Mouse (Mus musculus) hindbrain, embryonic 11.5 days (tissue): ENCODE measurements around the gene Gon7. TPM values are rescaled to one million over a fixed set of nuclear protein-coding genes. Genes with fewer than 3 reads are reported as not detected.

Source experiments
- ATAC-seq: fragments of 200-750 bp; cut with Nextera tagmentation; 2 replicates; pipeline ENCODE4 v1.8.0; 2017; ENCODE audit warnings: mild to moderate bottlenecking, moderate TSS enrichment, moderate library complexity; ENCODE audit not compliant: low FRiP score
- DNase-seq: peaks from one replicate; pipeline ENCODE4 v3.0.0-alpha.2; 2015; ENCODE audit warnings: low spot score
- H3K27ac ChIP-seq: fragments of 300-500 bp; sonication (generic); 2 replicates; pipeline ENCODE4 v1.5.1; 2014; ENCODE audit warnings: mild to moderate bottlenecking, low read depth, low read length
- H3K27me3 ChIP-seq: fragments of 300-500 bp; sonication (generic); 2 replicates; pipeline ENCODE4 v1.6.1; 2014; ENCODE audit warnings: mild to moderate bottlenecking, low read length, moderate library complexity, mixed read lengths; ENCODE audit not compliant: control insufficient read depth, insufficient read depth
- H3K36me3 ChIP-seq: fragments of 300-500 bp; sonication (generic); 2 replicates; pipeline ENCODE4 v1.6.1; 2014; ENCODE audit warnings: mild to moderate bottlenecking, low read length, moderate library complexity, mixed read lengths; ENCODE audit not compliant: control insufficient read depth, insufficient read depth
- H3K4me1 ChIP-seq: fragments of 300-500 bp; sonication (generic); replicated peaks from 2 replicates; pipeline ENCODE4 v1.6.1; 2014; ENCODE audit warnings: low read length, mixed read lengths; ENCODE audit not compliant: control insufficient read depth, insufficient read depth
- H3K4me2 ChIP-seq: fragments of 300-500 bp; sonication (generic); replicated peaks from 2 replicates; pipeline ENCODE4 v1.6.1; 2014; ENCODE audit warnings: mild to moderate bottlenecking, low read depth, low read length
- H3K4me3 ChIP-seq: fragments of 300-500 bp; sonication (generic); 2 replicates; pipeline ENCODE4 v1.5.1; 2014; ENCODE audit warnings: low read depth, low read length
- H3K9ac ChIP-seq: fragments of 300-500 bp; sonication (generic); 2 replicates; pipeline ENCODE4 v1.6.1; 2014; ENCODE audit warnings: low read depth, low read length
- H3K9me3 ChIP-seq: fragments of 300-500 bp; sonication (generic); 2 replicates; pipeline ENCODE4 v1.6.1; 2016; ENCODE audit warnings: low read length; ENCODE audit not compliant: control insufficient read depth
- WGBS: fragments of 180-500 bp; shearing (Covaris S2); extraction: QIAGEN DNeasy Blood & Tissue Kit; methylation state at CpG from one replicate; pipeline ENCODE4 v1.1.7; 2014; 5-methylcytosine and 5-hydroxymethylcytosine counted together
- polyA plus RNA-seq: library from polyadenylated mRNA; unstranded; fragments of >200 nt; fragmentation: Nextera tagmentation; extraction: Ambion mirVana; gene quantifications from 2 replicates; pipeline ENCODE4 v1.2.1, GENCODE M21; 2014

The Gon7 gene
- polyA plus RNA-seq, 1 experiment from 2014 or later: 56.2 TPM

DNA sequence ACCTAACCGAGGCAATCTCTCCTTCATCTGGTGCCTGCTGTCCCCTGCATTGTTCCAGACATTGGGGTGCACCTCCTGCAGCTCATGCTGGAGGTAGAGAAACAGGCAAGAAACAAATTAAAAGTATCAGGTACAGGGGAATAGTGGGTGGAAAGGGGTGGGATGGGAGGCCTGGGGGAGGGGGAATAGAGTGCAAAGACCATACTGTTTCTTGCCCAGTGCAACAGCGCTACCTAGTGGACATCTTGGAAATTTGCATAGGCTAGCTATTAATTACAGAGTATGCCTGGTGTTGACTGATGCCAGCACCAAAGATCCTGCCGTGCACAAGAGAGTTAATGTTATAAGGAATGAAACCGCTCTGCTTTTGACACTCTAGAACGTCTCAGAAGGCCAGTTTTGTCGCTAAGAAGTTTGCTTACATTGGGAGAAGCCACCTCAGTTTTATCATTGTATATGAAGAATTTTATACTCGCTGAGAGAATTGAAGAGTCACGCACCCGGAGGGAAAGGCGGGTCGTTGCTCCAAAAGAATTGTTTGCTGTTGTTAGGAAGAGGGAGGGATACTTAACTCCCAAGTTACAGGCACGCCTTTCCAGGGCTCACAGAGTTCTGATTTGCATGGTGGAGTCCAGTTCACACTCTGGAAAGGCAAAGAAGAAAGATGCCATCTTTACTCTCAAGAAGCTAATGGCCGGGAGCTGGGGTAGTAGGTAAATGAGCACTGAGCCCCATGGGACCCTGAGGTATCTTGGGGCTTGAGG is 37.9 kb downstream of the Gon7 start:
- Histone ChIP-seq H3K9ac (no peak overlapping the region), H3K36me3 (no peaks in the 10 kb centered on the region), H3K27me3 (no peaks in the 10 kb centered on the region), H3K4me2 (no peak overlapping the region), H3K27ac (no peak overlapping the region), H3K4me3 (no peak overlapping the region), H3K4me1 (no peaks in the 10 kb centered on the region), H3K9me3 (no peaks in the 10 kb centered on the region)
- 33% methylated on average over 13 of the region's 13 CpGs for WGBS
- ATAC-seq: peak; percentile 66; the same call in 1 of the 2 replicates
- peak; percentile 80 for DNase-seq

DNA sequence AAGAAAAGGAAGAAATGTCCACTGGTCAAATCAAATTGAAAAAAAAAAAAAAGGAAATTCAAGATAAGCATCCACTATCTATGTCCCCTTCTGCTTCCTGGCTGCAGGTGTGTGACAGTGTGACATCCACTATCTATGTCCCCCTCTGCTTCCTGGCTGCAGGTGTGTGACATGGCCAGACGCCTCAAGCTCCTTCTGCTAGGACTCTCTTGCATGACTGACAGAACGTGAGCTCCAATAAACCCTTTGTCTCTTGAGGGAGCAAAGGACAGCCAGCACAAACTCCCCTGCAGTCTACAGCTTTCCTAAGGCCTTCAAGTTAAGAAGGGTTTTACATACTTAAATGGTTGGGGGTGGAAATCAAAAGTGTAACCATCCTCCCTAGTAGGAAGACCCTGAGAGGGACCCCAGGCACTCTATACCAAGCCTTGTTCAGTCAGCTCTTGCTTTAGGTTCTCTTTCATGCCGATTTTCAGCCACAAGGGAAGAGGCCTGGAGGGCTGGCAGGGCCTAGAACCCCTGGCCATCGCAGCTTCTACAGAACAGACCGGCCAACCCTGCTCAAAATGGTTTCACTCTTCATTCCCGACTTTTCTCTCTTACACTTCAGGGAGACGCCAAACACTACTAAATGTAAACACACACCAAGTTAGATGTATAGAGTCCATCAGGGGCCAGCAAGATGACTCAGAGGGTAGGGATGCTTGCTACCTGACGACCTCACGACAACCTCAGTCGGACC is 42.8 kb downstream of the Gon7 start:
- DNase-seq: no peak
- Histone ChIP-seq H3K9me3 (no peaks in the 10 kb centered on the region), H3K27ac (no peak overlapping the region), H3K4me1 (no peaks in the 10 kb centered on the region), H3K4me3 (no peak overlapping the region), H3K9ac (no peak overlapping the region), H3K36me3 (no peaks in the 10 kb centered on the region), H3K4me2 (no peak overlapping the region), H3K27me3 (no peaks in the 10 kb centered on the region)
- ATAC-seq: no peak
- WGBS: 84% methylated on average over 10 of the region's 10 CpGs

DNA sequence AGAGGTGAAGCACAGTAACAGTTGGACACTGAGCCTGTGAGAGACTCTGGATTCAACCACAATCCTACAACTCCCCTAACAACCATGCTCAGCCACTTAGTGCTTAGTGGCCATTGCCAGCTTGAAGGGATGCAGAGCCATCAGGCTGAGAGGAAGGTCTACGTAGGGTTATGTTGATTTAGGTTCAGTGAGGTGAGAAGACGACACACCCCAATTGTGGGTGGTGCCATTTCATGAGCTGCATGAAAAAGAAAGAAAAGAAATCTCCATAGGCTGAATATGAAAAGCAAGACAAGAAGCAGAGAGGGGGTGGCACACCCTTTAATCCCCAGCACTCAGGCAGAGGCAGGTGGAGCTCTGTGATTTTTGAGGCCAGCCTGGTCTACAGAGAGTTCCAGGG is 43.5 kb downstream of the Gon7 start:
- H3K9me3 ChIP-seq: no peaks in the 10 kb centered on the region
- DNase-seq: no peak
- H3K27ac ChIP-seq: no peak overlapping the region
- H3K36me3 ChIP-seq: no peaks in the 10 kb centered on the region
- H3K4me3 ChIP-seq: no peak overlapping the region
- WGBS: 54% methylated on average over 2 of the region's 2 CpGs
- H3K4me2 ChIP-seq: no peak overlapping the region
- H3K4me1 ChIP-seq: no peaks in the 10 kb centered on the region
- H3K27me3 ChIP-seq: no peaks in the 10 kb centered on the region
- ATAC-seq: no peak
- no peak overlapping the region for H3K9ac ChIP-seq

DNA sequence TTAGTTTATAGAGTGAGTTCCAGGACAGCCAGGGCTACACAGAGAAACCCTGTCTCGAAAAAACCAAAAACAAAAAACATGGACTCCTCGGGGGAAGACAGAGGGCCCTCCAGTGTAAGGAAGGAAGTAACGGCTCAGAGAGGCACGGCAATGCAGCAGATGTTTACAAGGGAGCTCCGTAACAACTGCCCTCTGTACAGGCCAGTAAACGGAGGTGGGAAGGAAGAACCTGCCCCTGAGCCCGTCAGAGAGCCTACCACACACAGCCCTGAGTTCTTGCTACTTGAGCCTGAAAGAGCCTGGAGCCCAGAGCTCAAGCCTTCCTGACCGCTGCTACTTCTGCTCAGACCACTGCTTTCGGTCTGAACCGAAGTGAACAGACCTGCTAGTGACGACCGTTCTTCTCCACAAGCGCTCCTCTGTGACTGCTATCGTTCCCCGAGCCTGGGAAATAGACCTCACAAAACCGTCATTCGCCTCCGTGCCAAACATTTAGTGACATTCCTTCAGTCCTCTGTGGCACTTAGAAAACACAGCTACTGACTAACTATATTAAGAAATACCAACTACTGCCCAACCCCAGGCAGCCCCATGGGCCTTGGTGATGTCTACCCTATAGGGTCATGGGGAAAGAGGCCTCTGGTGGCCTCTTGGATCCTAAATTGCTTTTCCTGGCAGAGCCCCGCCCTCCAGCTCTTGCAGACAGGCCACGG is 44.3 kb downstream of the Gon7 start:
- H3K4me2 ChIP-seq: no peak overlapping the region
- no peaks in the 10 kb centered on the region for H3K36me3 ChIP-seq
- WGBS: 82% methylated on average over 20 of the region's 20 CpGs
- no peak overlapping the region for H3K9ac ChIP-seq
- H3K4me1 ChIP-seq: no peaks in the 10 kb centered on the region
- ATAC-seq (no peak), DNase-seq (no peak)
- no peaks in the 10 kb centered on the region for H3K9me3 ChIP-seq
- no peak overlapping the region for H3K4me3 ChIP-seq
- H3K27me3 ChIP-seq: no peaks in the 10 kb centered on the region
- H3K27ac ChIP-seq: no peak overlapping the region

DNA sequence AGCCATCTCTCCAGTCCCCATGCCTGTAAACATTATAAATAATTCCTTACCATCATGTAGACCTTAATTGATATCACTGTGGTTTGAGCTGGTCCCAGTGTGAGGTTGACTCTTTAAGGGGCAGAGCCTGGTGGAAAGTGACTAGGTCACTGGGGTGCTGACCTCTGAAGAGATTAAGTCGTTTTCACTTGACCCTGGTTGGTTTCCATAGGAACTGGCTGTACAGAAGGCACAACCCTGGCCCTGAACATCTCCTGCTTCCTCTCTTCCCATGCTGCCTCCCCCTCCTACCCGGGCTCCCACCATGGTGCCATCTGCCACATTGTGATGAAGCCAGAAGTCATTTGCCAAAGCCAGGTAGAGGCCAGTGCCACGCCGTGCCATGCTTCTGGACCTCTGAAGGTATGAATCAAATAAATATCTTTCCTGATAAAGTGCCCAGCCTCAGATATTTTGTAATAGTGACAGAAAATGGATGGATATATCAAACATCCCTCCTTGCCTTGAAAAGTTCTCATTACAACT is 46.7 kb downstream of the Gon7 start:
- DNase-seq: no peak

DNA sequence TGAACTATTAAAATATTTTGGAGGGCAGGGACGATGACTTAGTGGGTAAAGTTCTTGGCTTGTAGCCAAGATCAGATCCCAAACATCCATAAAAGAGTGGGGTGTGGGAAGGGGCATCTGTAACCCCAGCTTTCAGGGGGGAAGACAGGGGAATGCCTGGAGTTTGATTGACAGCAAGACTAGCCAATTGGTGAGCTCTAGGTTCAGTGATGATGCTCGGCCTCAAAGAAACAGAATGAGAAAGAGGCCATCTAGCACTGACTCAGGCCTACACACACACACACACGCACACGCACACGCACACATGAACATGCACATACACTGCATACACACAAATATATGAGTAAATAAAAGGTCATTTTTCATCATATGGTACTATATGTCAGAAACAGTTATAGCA is 47.7 kb downstream of the Gon7 start:
- Histone ChIP-seq H3K27ac (no peak overlapping the region), H3K4me2 (no peak overlapping the region), H3K4me1 (peaks cover 2% of the 10 kb centered on the region; the same call in 1 of the 2 replicates), H3K9ac (no peak overlapping the region), H3K4me3 (no peak overlapping the region), H3K27me3 (no peaks in the 10 kb centered on the region), H3K36me3 (no peaks in the 10 kb centered on the region), H3K9me3 (no peaks in the 10 kb centered on the region)
- ATAC-seq (no peak), DNase-seq (no peak)
- WGBS: 85% methylated on average over 5 of the region's 5 CpGs

More for the DNA sequence above, 46.7 kb downstream of the Gon7 start:
- H3K27me3 ChIP-seq: no peaks in the 10 kb centered on the region
- no peaks in the 10 kb centered on the region for H3K36me3 ChIP-seq
- no peaks in the 10 kb centered on the region for H3K4me1 ChIP-seq
- H3K4me2 ChIP-seq: no peak overlapping the region
- H3K4me3 ChIP-seq: no peak overlapping the region
- H3K27ac ChIP-seq: no peak overlapping the region
- no peak overlapping the region for H3K9ac ChIP-seq
- WGBS: 70% methylated on average over 4 of the region's 4 CpGs
- ATAC-seq: no peak
- H3K9me3 ChIP-seq: no peaks in the 10 kb centered on the region

DNA sequence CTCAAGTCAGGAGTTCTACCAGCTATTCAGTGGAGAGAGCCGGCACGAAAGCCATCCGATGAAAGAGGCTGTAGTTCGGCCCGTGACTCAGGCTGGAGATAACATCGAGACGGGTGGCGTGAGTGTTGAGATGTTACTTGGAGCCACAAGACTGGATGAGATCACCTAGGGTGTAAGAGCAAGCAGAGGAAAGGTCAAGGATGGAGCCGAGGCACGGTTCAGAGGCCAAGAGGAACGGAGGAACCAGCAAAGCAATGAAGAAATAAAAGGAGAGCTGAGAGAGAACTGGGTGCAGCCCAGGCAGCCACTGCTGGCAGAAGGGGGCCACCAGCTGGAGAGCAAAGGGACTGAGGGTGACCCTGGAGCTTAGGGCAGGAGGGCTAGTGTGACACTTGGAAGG is 49.4 kb downstream of the Gon7 start:
- Histone ChIP-seq H3K27ac (no peak overlapping the region), H3K9ac (no peak overlapping the region), H3K27me3 (no peaks in the 10 kb centered on the region), H3K9me3 (no peaks in the 10 kb centered on the region), H3K36me3 (no peaks in the 10 kb centered on the region), H3K4me2 (no peak overlapping the region), H3K4me1 (peaks cover 4% of the 10 kb centered on the region), H3K4me3 (no peak overlapping the region)
- no peak for ATAC-seq
- DNase-seq: no peak
- 78% methylated on average over 11 of the region's 11 CpGs for whole genome bisulfite sequencing

DNA sequence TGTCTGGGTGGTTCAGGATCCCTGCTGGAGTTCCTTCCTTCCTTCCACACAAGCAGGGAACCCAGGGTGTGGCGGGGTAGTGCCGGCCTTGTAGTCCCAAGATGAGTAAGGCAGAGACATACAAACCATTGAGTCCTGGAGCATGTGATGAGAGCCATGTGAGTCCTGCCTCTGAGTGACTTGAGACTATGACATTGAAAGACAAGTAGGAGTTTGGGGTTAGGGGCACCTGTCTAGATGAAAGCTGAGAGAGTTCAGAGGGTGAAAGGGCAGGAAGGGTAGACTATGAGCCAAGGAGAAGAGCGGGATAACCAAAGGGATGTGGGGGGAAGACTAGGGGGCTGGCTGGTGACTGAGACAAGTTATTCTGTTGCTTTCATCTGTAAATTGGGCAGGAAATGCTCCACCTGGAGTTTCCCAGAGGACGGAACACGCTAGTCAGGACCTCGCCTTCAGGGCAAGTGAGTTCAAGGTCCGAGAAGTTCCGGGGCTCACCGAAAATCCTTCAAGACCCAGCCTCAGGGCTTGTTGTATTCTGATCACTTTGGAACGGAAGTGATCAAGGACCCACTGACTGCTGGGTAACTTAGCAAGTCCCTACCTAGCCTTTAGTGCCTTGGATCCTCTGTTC is 50.7 kb downstream of the Gon7 start:
- ATAC-seq (no peak), DNase-seq (no peak)
- H3K27ac ChIP-seq: no peak overlapping the region
- no peak overlapping the region for H3K9ac ChIP-seq
- no peaks in the 10 kb centered on the region for H3K36me3 ChIP-seq
- no peaks in the 10 kb centered on the region for H3K27me3 ChIP-seq
- no peaks in the 10 kb centered on the region for H3K9me3 ChIP-seq
- H3K4me3 ChIP-seq: no peak overlapping the region
- WGBS: 89% methylated on average over 10 of the region's 10 CpGs
- no peak overlapping the region for H3K4me2 ChIP-seq
- peaks cover 9% of the 10 kb centered on the region for H3K4me1 ChIP-seq
